In the genomic region with DNA sequence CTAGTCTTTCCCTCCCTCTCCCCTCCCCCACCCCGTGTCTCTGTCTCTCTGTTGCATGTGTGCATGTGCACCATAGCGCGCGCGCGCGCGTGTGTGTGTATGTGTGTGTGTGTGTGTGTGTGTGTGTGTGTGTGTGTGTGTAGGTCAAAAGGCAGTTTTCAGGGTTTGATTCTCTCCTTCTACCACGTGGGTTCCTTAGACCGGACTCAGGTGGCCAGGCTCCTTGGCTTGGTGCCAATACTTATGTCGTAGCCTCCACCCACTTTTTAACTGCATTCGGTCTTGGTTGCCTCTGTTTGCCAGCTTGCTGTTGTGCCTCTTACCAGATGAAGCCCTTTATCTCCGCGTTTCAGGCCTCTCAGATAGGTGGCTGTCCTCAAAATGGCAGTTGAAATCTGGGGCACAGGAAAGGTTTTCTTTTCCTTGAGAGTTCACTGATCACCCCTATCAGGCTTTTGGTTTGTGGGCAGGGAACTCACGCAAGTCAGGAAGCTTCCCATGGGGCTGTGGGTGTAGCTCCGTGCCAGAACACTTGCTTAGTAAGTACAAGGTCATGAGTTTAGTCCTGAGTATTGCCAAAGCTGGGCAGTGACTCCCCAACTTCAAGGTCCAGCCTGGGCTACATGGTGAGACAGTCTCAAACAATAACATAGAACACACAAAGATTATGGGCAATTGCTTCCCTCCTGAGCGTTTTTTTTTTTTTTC, we compare ENCODE assay signal across 9 mouse cellular contexts. TPM values are rescaled to one million over a fixed set of nuclear protein-coding genes. Genes with fewer than 3 reads are reported as not detected.
DNase-seq lines count a peak whose midpoint lies in the region; ATAC-seq lines count a peak whose summit lies in the region.
"Had no signal": no experiment of that assay in that cellular context is flagged by ENCODE, and none has a peak within 500 bp of the region (broad histone marks: within the 10 kb centered on the region; RNA-seq: fewer than 3 reads in every experiment).

No protein-coding gene starts in this region.

- no peak overlapping the region for H3K27ac ChIP-seq in limb, embryonic 11.5 days (replicated peaks; ENCODE audit: low read depth, low read length)
- no peak overlapping the region for H3K27ac ChIP-seq in neural tube, embryonic 15.5 days (replicated peaks)

- H3K4me3 ChIP-seq in limb, embryonic 11.5 days (ENCODE audit: low read depth, low read length): no peak overlapping the region
- no peak overlapping the region for H3K4me3 ChIP-seq in neural tube, embryonic 15.5 days (replicated peaks)

- DNase-seq in adrenal gland, adult 8-10 months: peak; percentile 28
- no peak for DNase-seq in adrenal gland, adult 18-20 months (ENCODE audit: low spot score in 2 of 2)
- DNase-seq in 416B (ENCODE audit: low read depth): peak; percentile 94
- peak; percentile 69 for DNase-seq in fat pad, adult 2 months (ENCODE audit: extremely low read depth, low read depth, low spot score)
- DNase-seq in limb, embryonic 11.5 days (ENCODE audit: low spot score): peak; percentile 43
- no peak for DNase-seq in MN1 (ENCODE audit: low spot score)
- DNase-seq in right cerebral cortex, adult 2 months (ENCODE audit: low spot score in 2 of 2): no peak

- peaks cover 17% of the 10 kb centered on the region for H3K4me1 ChIP-seq in limb, embryonic 11.5 days (ENCODE audit: control insufficient read depth, insufficient read depth, low read length)
- H3K4me1 ChIP-seq in neural tube, embryonic 15.5 days: peaks cover 13% of the 10 kb centered on the region

- no peaks in the 10 kb centered on the region for H3K9me3 ChIP-seq in limb, embryonic 11.5 days (ENCODE audit: control insufficient read depth, low read length)
- no peaks in the 10 kb centered on the region for H3K9me3 ChIP-seq in neural tube, embryonic 15.5 days (replicated peaks)

- no peaks in the 10 kb centered on the region for H3K36me3 ChIP-seq in limb, embryonic 11.5 days (ENCODE audit: control insufficient read depth, insufficient read depth, low read length)
- H3K36me3 ChIP-seq in neural tube, embryonic 15.5 days: no peaks in the 10 kb centered on the region

- H3K27me3 ChIP-seq in limb, embryonic 11.5 days (ENCODE audit: control insufficient read depth, insufficient read depth, low read length): 0 out of 2 replicates have a peak, but pooled peaks cover 5% of the 10 kb centered on the region
- peaks cover 76% of the 10 kb centered on the region for H3K27me3 ChIP-seq in neural tube, embryonic 15.5 days (replicated peaks)

- ATAC-seq in limb, embryonic 11.5 days (ENCODE audit: insufficient number of reproducible peaks, low FRiP score, low TSS enrichment, low read depth): no peak
- ATAC-seq in neural tube, embryonic 15.5 days (ENCODE audit: low FRiP score): no peak

- WGBS in limb, embryonic 11.5 days: 42% methylated on average over 17 of the region's 17 CpGs
- 30% methylated on average over 17 of the region's 17 CpGs for WGBS in neural tube, embryonic 15.5 days

- H3K9ac ChIP-seq in limb, embryonic 11.5 days (ENCODE audit: low read length): no peak overlapping the region
- no peak overlapping the region for H3K9ac ChIP-seq in neural tube, embryonic 15.5 days (replicated peaks)

- H3K4me2 ChIP-seq in limb, embryonic 11.5 days (ENCODE audit: low read depth, severe bottlenecking): no peak overlapping the region
- peak overlapping the region; percentile 27 for H3K4me2 ChIP-seq in neural tube, embryonic 15.5 days

RNA-seq across cellular contexts. Expression of gene Mpzl2, which starts 1.7 kb away (rescaled TPM):
- total RNA-seq in adrenal gland, adult 8-10 months (2022): 1 to 10 TPM; 4.5 to 7.1 (median 6.2) TPM
- 10 to 100 TPM; 10.5 to 12.9 TPM for total RNA-seq in adrenal gland, adult 18-20 months (2021)
- 11.6 and 14.1 TPM in 2 replicates for polyA plus RNA-seq in limb, embryonic 11.5 days (2014; fragmentation: Nextera tagmentation; extraction: Ambion mirVana)
- polyA plus RNA-seq in neural tube, embryonic 15.5 days (2015; fragmentation: Nextera tagmentation; extraction: Ambion mirVana): 0.77 and 8.6 TPM in 2 replicates
- polyA plus RNA-seq: C2C12 had no signal

RNA-seq across cellular contexts. Expression of gene Mpzl3, which starts 13.7 kb away (rescaled TPM):
- 10 to 100 TPM in 2 of 4 experiments, 1 to 10 TPM in 2; 6.5 to 17.4 (median 10.1) TPM for total RNA-seq in adrenal gland, adult 8-10 months (2022)
- total RNA-seq in adrenal gland, adult 18-20 months (2021): 1 to 10 TPM; 7.3 to 9.1 TPM
- 2.3 and 2.6 TPM in 2 replicates for polyA plus RNA-seq in limb, embryonic 11.5 days (2014; fragmentation: Nextera tagmentation; extraction: Ambion mirVana)
- 1.00 and 2.0 TPM in 2 replicates for polyA plus RNA-seq in neural tube, embryonic 15.5 days (2015; fragmentation: Nextera tagmentation; extraction: Ambion mirVana)

RNA-seq across cellular contexts. Expression of gene Cd3e, which starts 31.9 kb away (rescaled TPM):
- 1 to 10 TPM in 3 of 4 experiments, under 1 TPM in 1; 0.56 to 2.7 (median 1.7) TPM for total RNA-seq in adrenal gland, adult 8-10 months (2022)
- total RNA-seq in adrenal gland, adult 18-20 months (2021): 1 to 10 TPM in 1 of 2 experiments, under 1 TPM in 1; 0.27 to 2.0 TPM
- not detected in 2 replicates for polyA plus RNA-seq in limb, embryonic 11.5 days (2014; fragmentation: Nextera tagmentation; extraction: Ambion mirVana)
- 0.19 and 57.9 TPM in 2 replicates for polyA plus RNA-seq in neural tube, embryonic 15.5 days (2015; fragmentation: Nextera tagmentation; extraction: Ambion mirVana)
- polyA plus RNA-seq: C2C12 had no signal

RNA-seq across cellular contexts. Expression of gene Jaml, which starts 37.7 kb away (rescaled TPM):
- total RNA-seq in adrenal gland, adult 8-10 months (2022): 1 to 10 TPM; 2.2 to 3.9 (median 2.9) TPM
- 1 to 10 TPM; 3.3 to 6.8 TPM for total RNA-seq in adrenal gland, adult 18-20 months (2021)
- polyA plus RNA-seq in limb, embryonic 11.5 days (2014; fragmentation: Nextera tagmentation; extraction: Ambion mirVana): 2.1 and 2.6 TPM in 2 replicates
- 0.32 and 1.7 TPM in 2 replicates for polyA plus RNA-seq in neural tube, embryonic 15.5 days (2015; fragmentation: Nextera tagmentation; extraction: Ambion mirVana)
- polyA plus RNA-seq: C2C12 had no signal

RNA-seq across cellular contexts. Expression of gene Cd3d, which starts 59.7 kb away (rescaled TPM):
- total RNA-seq in adrenal gland, adult 8-10 months (2022): under 1 TPM in 1 of 4 experiments, not detected in 3; 0.38 TPM
- under 1 TPM in 1 of 2 experiments, not detected in 1; 0.93 TPM for total RNA-seq in adrenal gland, adult 18-20 months (2021)
- polyA plus RNA-seq in limb, embryonic 11.5 days (2014; fragmentation: Nextera tagmentation; extraction: Ambion mirVana): not detected in 2 replicates
- polyA plus RNA-seq in neural tube, embryonic 15.5 days (2015; fragmentation: Nextera tagmentation; extraction: Ambion mirVana): 31.2 TPM in 1 of 2 replicates, not detected in the other
- polyA plus RNA-seq: C2C12 had no signal

Comparison
In these comparisons a context has a peak if more than half of its experiments do, and no peak if none do; other contexts are left out.
1. DNase-seq: peak in adrenal gland, adult 8-10 months (single experiment), 416B (single experiment), fat pad, adult 2 months (single experiment) and limb, embryonic 11.5 days (single experiment); none in adrenal gland, adult 18-20 months (0 of 2), MN1 (single experiment) and right cerebral cortex, adult 2 months (0 of 2).